Mouse (Mus musculus): ENCODE results near the gene Rbm6. TPM values are rescaled to one million over a fixed set of nuclear protein-coding genes. Genes with fewer than 3 reads are reported as not detected.
A peak's percentile ranks its signal among the peaks of the same experiment; 100 is the strongest.

Gene Rbm6
- polyA plus RNA-seq, 1 experiment from 2014 or later = 87.6 TPM

DNA sequence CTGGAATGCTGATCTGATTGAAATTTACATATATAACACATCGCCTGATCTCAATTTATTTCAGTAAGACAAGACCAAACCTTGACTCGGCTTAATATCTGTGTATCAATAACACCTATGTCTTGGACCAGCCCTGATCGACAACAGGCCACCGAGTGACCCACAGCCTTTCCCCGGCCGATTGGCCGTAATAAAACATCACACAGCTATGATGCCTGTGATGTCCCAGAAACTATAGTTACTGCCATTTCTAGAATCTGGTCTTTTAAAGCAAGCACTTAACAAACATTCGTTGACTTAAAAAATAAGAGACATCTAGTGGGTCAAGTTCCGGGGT is 103.0 kb downstream of the Rbm6 start:
- H3K27ac ChIP-seq = peak overlapping the region; percentile 99
- no peaks in the 10 kb centered on the region for H3K27me3 ChIP-seq (ENCODE audit: insufficient read depth, poor library complexity, severe bottlenecking)
- H3K9me3 ChIP-seq = no peaks in the 10 kb centered on the region
- no peak for DNase-seq (ENCODE audit: low spot score)
- H3K4me1 ChIP-seq (replicated peaks) = peaks cover 19% of the 10 kb centered on the region
- H3K36me3 ChIP-seq = peaks cover 71% of the 10 kb centered on the region
- 3% methylated on average over 9 of the region's 9 CpGs for WGBS
- H3K4me3 ChIP-seq = peak overlapping the region; percentile 96

GRCm38 (mm10) chr9:107769445-107770000 is 103.5 kb downstream of the Rbm6 start:
- Histone ChIP-seq H3K4me3 (peak overlapping the region; percentile 96), H3K27me3 (ENCODE audit: insufficient read depth, poor library complexity, severe bottlenecking) (no peaks in the 10 kb centered on the region), H3K36me3 (peaks cover 71% of the 10 kb centered on the region), H3K9me3 (no peaks in the 10 kb centered on the region), H3K4me1 (replicated peaks) (peaks cover 19% of the 10 kb centered on the region), H3K27ac (peak overlapping the region; percentile 99)
- no peak for DNase-seq (ENCODE audit: low spot score)
- WGBS = 20% methylated on average over 4 of the region's 4 CpGs

DNA sequence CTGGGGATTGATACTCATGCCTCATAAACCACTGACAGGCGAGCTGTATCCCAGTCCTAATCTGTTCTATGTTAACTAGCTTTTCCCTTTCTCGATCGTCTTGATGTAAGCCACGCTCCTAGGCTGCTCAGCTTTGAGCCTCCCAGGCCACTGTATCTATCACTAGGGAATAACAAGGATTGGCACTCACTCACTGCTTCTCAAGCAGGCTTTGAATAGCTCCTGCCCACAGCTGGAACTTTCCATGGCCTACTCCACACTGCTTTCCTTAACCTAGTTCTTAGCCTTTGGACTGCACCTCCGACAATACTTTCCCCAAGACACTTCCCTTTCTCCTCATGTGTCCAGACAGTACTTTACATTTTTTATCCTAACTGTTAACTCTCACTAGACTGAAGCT is 104.2 kb downstream of the Rbm6 start:
- no peak for DNase-seq (ENCODE audit: low spot score)
- Histone ChIP-seq H3K9me3 (no peaks in the 10 kb centered on the region), H3K4me3 (peak overlapping the region; percentile 96), H3K36me3 (peaks cover 71% of the 10 kb centered on the region), H3K27ac (no peak overlapping the region), H3K4me1 (replicated peaks) (peaks cover 19% of the 10 kb centered on the region), H3K27me3 (ENCODE audit: insufficient read depth, poor library complexity, severe bottlenecking) (no peaks in the 10 kb centered on the region)
- 95% methylated on average over 5 of the region's 5 CpGs for WGBS

GRCm38 (mm10) chr9:107759593-107759992 is 113.4 kb downstream of the Rbm6 start:
- Histone ChIP-seq H3K9me3 (no peaks in the 10 kb centered on the region), H3K36me3 (peaks cover 100% of the 10 kb centered on the region), H3K27me3 (ENCODE audit: insufficient read depth, poor library complexity, severe bottlenecking) (no peaks in the 10 kb centered on the region), H3K27ac (no peak overlapping the region), H3K4me3 (no peak overlapping the region), H3K4me1 (replicated peaks) (no peaks in the 10 kb centered on the region)
- WGBS = 94% methylated on average over 6 of the region's 6 CpGs
- DNase-seq (ENCODE audit: low spot score) = no peak

GRCm38 (mm10) chr9:107750378-107750777 is 122.7 kb downstream of the Rbm6 start:
- Histone ChIP-seq H3K9me3 (peaks cover 7% of the 10 kb centered on the region; the same call in 1 of the 2 replicates), H3K27me3 (ENCODE audit: insufficient read depth, poor library complexity, severe bottlenecking) (no peaks in the 10 kb centered on the region), H3K4me1 (replicated peaks) (no peaks in the 10 kb centered on the region), H3K27ac (no peak overlapping the region), H3K36me3 (peaks cover 100% of the 10 kb centered on the region), H3K4me3 (no peak overlapping the region)
- no peak for DNase-seq (ENCODE audit: low spot score)
- WGBS = 96% methylated on average over 5 of the region's 5 CpGs

- DNase-seq (ENCODE audit: low spot score) = no peak
- WGBS = 97% methylated on average over 3 of the region's 3 CpGs
- Histone ChIP-seq H3K4me1 (replicated peaks) (no peaks in the 10 kb centered on the region), H3K36me3 (peaks cover 100% of the 10 kb centered on the region), H3K27ac (no peak overlapping the region), H3K4me3 (no peak overlapping the region), H3K27me3 (ENCODE audit: insufficient read depth, poor library complexity, severe bottlenecking) (no peaks in the 10 kb centered on the region), H3K9me3 (peaks cover 7% of the 10 kb centered on the region; the same call in 1 of the 2 replicates)
Observed at GRCm38 (mm10) chr9:107748063-107748462, 125.0 kb downstream of the Rbm6 start.

DNA sequence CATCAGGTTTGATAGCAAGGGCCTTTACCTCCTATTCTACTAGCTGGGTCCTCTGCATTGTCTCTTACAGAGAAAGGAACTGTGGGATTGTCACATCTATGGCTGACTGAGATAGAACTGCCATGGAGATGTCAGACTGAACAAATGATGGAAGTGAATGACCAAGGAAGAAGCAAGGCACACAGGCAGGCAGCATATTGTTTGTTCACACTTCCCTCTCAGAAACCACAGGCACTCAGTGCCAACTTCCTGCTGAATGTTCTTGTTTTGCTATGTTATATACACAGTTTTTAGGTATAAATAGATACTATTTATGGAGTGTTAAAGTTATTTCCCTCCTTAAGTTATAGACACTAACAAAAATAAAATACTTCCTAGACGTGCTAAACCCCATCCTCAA is 125.7 kb downstream of the Rbm6 start:
- Histone ChIP-seq H3K4me3 (no peak overlapping the region), H3K9me3 (peaks cover 7% of the 10 kb centered on the region; the same call in 1 of the 2 replicates), H3K27me3 (ENCODE audit: insufficient read depth, poor library complexity, severe bottlenecking) (no peaks in the 10 kb centered on the region), H3K36me3 (peaks cover 100% of the 10 kb centered on the region), H3K27ac (no peak overlapping the region), H3K4me1 (replicated peaks) (no peaks in the 10 kb centered on the region)
- DNase-seq (ENCODE audit: low spot score) = no peak
- WGBS = 97% methylated on average over 1 of the region's 1 CpGs

GRCm38 (mm10) chr9:107746679-107747078 is 126.4 kb downstream of the Rbm6 start:
- Histone ChIP-seq H3K36me3 (peaks cover 100% of the 10 kb centered on the region), H3K9me3 (peaks cover 7% of the 10 kb centered on the region; the same call in 1 of the 2 replicates), H3K27me3 (ENCODE audit: insufficient read depth, poor library complexity, severe bottlenecking) (no peaks in the 10 kb centered on the region), H3K27ac (no peak overlapping the region), H3K4me3 (no peak overlapping the region), H3K4me1 (replicated peaks) (no peaks in the 10 kb centered on the region)
- 94% methylated on average over 3 of the region's 3 CpGs for WGBS
- no peak for DNase-seq (ENCODE audit: low spot score)

DNA sequence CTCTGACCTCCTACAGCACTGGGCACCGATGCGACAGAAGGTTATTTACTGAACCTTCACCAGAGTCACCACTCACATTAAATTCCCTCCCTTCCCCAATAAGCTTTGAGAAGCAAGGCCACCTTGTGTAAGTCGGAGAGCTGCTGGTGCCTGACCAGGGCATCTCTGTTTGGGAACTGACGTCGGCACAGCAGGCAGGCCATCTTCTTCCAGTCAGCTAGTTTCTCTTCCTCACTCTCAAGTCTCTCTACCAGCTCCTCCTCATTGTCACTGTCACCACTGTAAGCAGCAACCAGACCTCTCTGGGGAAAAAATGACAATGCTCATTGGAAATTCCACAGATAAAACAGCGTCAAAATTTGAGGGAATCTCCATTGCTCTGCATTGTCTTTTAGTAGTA is 129.0 kb downstream of the Rbm6 start:
- H3K36me3 ChIP-seq = peaks cover 100% of the 10 kb centered on the region

DNA sequence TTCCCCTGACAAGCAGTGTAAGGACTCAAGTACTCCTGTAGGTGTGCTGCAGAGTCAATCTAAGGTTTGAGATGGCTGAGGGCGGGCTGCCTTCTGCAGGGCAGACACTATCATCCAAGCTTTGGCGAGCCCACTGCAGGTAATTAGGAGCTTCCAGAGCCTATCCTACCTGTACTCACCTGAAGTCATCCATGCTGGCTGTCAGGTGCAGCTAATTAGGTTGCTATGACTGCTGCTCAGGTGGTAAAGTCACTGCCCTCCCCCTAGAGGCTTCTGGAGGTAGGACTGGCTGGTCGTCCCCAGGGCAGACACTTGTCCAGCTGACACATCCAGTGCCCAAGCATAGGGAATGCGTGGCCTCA is 134.2 kb downstream of the Rbm6 start:
- 50% methylated on average over 4 of the region's 4 CpGs for WGBS
- no peak overlapping the region for H3K4me3 ChIP-seq
- no peaks in the 10 kb centered on the region for H3K9me3 ChIP-seq
- peaks cover 59% of the 10 kb centered on the region for H3K36me3 ChIP-seq
- peaks cover 44% of the 10 kb centered on the region for H3K4me1 ChIP-seq (replicated peaks)
- H3K27ac ChIP-seq = no peak overlapping the region
- H3K27me3 ChIP-seq (ENCODE audit: insufficient read depth, poor library complexity, severe bottlenecking) = peaks cover 29% of the 10 kb centered on the region
- DNase-seq (ENCODE audit: low spot score) = peak; percentile 55

More for the DNA sequence above, 129.0 kb downstream of the Rbm6 start:
- H3K9me3 ChIP-seq = peaks cover 7% of the 10 kb centered on the region; the same call in 1 of the 2 replicates
- no peaks in the 10 kb centered on the region for H3K27me3 ChIP-seq (ENCODE audit: insufficient read depth, poor library complexity, severe bottlenecking)
- H3K27ac ChIP-seq = no peak overlapping the region
- H3K4me3 ChIP-seq = no peak overlapping the region
- no peaks in the 10 kb centered on the region for H3K4me1 ChIP-seq (replicated peaks)
- no peak for DNase-seq (ENCODE audit: low spot score)
- 94% methylated on average over 6 of the region's 6 CpGs for WGBS

GRCm38 (mm10) chr9:107738020-107738840 is 134.8 kb downstream of the Rbm6 start:
- Histone ChIP-seq H3K36me3 (peaks cover 53% of the 10 kb centered on the region), H3K4me3 (no peak overlapping the region), H3K27me3 (ENCODE audit: insufficient read depth, poor library complexity, severe bottlenecking) (peaks cover 29% of the 10 kb centered on the region), H3K9me3 (no peaks in the 10 kb centered on the region), H3K27ac (no peak overlapping the region), H3K4me1 (replicated peaks) (peaks cover 44% of the 10 kb centered on the region)
- peak; percentile 92 for DNase-seq (ENCODE audit: low spot score)
- WGBS = 22% methylated on average over 7 of the region's 7 CpGs

DNA sequence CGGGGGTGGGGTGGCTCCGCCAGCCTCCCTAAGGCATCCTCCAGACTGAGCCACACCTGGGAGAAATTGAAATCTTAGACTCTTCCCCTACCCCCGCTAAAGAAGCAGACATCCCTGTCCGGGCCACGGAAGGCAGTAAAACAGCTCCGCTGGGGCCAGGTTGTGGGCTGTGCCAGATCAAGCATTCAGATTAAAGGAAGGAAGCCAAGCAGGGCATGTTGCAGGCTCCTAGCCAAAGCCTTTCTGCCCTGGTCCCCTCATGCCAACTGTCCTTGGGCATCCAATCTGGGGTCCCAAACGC is 136.9 kb downstream of the Rbm6 start:
- peak overlapping the region; percentile 37 for H3K4me3 ChIP-seq
- peak overlapping the region; percentile 83 for H3K27ac ChIP-seq
- no peak for DNase-seq (ENCODE audit: low spot score)
- 2% methylated on average over 7 of the region's 7 CpGs for WGBS
- peaks cover 29% of the 10 kb centered on the region for H3K27me3 ChIP-seq (ENCODE audit: insufficient read depth, poor library complexity, severe bottlenecking)
- no peaks in the 10 kb centered on the region for H3K9me3 ChIP-seq
- peaks cover 32% of the 10 kb centered on the region for H3K36me3 ChIP-seq
- H3K4me1 ChIP-seq (replicated peaks) = peaks cover 51% of the 10 kb centered on the region

DNA sequence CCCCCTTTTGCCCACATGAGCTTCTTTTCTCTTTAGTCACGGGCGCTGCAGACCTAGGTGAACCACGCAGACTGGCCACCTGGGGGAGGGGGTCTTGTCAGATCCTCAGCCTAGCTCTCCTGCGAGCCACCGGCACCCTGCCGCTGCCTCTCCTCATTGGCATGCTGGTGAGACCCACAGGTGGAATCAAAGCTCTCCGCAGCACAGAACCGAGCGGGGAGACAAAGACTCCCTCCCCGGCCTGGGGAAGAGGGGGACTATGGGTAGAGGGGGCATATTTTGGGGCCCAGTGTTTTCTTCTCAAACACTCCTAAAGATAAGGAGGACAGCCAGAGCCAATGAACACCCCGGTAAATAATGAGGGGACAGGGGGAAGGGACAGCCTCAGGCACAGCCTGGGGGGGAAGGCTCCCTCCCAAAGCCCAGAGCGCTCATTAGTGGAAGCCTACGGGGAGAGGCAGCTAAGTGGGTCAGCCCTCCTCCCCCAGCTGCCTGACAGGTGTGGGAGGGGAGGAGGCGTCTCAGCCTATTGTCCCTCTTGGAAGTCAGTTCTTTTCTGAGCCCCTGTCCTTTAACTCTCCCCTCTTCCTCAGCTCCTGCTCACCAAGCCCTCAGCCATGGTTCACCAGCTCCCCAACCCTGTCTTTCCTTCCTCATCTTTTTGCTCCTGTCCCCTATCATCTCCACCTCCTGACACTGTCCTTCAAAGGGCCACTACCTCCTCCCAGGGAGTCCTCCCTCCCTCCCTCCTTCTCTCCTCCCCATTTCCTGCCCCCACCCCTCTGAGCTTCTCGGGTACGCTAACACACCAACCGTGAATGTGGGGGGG is 137.5 kb downstream of the Rbm6 start:
- Histone ChIP-seq H3K27ac (peak overlapping the region; percentile 83), H3K4me1 (replicated peaks) (peaks cover 57% of the 10 kb centered on the region), H3K27me3 (ENCODE audit: insufficient read depth, poor library complexity, severe bottlenecking) (peaks cover 29% of the 10 kb centered on the region), H3K4me3 (peak overlapping the region; percentile 37), H3K9me3 (no peaks in the 10 kb centered on the region), H3K36me3 (peaks cover 27% of the 10 kb centered on the region)
- WGBS = 2% methylated on average over 17 of the region's 17 CpGs
- no peak for DNase-seq (ENCODE audit: low spot score)
